Mouse (Mus musculus) midbrain, postnatal 0 days (tissue): ENCODE data around the gene Pik3ap1. TPM values are rescaled to one million over a fixed set of nuclear protein-coding genes. Genes with fewer than 3 reads are reported as not detected.
A peak's percentile ranks its signal among the peaks of the same experiment; 100 is the strongest.

Experiments
- ATAC-seq: fragments of 200-750 bp; cut with Nextera tagmentation; 2 replicates; pipeline ENCODE4 v1.8.0; 2017; ENCODE audit warnings: moderate number of reproducible peaks, mild to moderate bottlenecking, moderate TSS enrichment, moderate library complexity; ENCODE audit not compliant: low FRiP score
- DNase-seq: peaks from one replicate; pipeline ENCODE4 v3.0.0-alpha.2; 2015; ENCODE audit warnings: low spot score
- H3K27ac ChIP-seq: fragments of 300-500 bp; sonication (generic); 2 replicates; pipeline ENCODE4 v1.5.1; 2014; ENCODE audit warnings: low read depth, mild to moderate bottlenecking, low read length, mixed read lengths
- H3K27me3 ChIP-seq: fragments of 300-500 bp; sonication (generic); 2 replicates; pipeline ENCODE4 v1.6.1; 2014; ENCODE audit warnings: low read length, control low read depth, mixed read lengths; ENCODE audit not compliant: insufficient read depth
- H3K36me3 ChIP-seq: fragments of 300-500 bp; sonication (generic); 2 replicates; pipeline ENCODE4 v1.6.1; 2014; ENCODE audit warnings: low read length, control low read depth, mixed read lengths; ENCODE audit not compliant: insufficient read depth
- H3K4me1 ChIP-seq: fragments of 300-500 bp; sonication (generic); 2 replicates; pipeline ENCODE4 v1.6.1; 2014; ENCODE audit warnings: mild to moderate bottlenecking, control low read depth, antibody characterized with exemption, low read length, mixed read lengths; ENCODE audit not compliant: insufficient read depth
- H3K4me2 ChIP-seq: fragments of 300-500 bp; sonication (generic); 2 replicates; pipeline ENCODE4 v1.6.1; 2014; ENCODE audit warnings: low read depth, mild to moderate bottlenecking, low read length, mixed read lengths; ENCODE audit not compliant: poor library complexity, severe bottlenecking
- H3K4me3 ChIP-seq: fragments of 300-500 bp; sonication (generic); 2 replicates; pipeline ENCODE4 v1.5.1; 2014; ENCODE audit warnings: low read depth, mild to moderate bottlenecking, low read length, moderate library complexity
- H3K9ac ChIP-seq: fragments of 300-500 bp; sonication (generic); replicated peaks from 2 replicates; pipeline ENCODE4 v1.6.1; 2014; ENCODE audit warnings: mild to moderate bottlenecking, low read length, moderate library complexity, mixed read lengths; ENCODE audit not compliant: poor library complexity, severe bottlenecking
- H3K9me3 ChIP-seq: fragments of 300-500 bp; sonication (generic); 2 replicates; pipeline ENCODE4 v1.6.1; 2016; ENCODE audit warnings: low read length, control low read depth
- CTCF ChIP-seq: IDR thresholded peaks from 2 replicates; pipeline ENCODE4 v1.5.1; 2016; ENCODE audit warnings: antibody characterized with exemption, mild to moderate bottlenecking
- WGBS: fragments of 180-500 bp; shearing (Covaris S2); extraction: QIAGEN DNeasy Blood & Tissue Kit; methylation state at CpG from one replicate; pipeline ENCODE4 v1.1.7; 2014; 5-methylcytosine and 5-hydroxymethylcytosine counted together
- polyA plus RNA-seq: library from polyadenylated mRNA; unstranded; fragments of >200 nt; fragmentation: Nextera tagmentation; extraction: Ambion mirVana; gene quantifications from 2 replicates; pipeline ENCODE4 v1.2.1, GENCODE M21; 2015
- total RNA-seq: library from RNA; depleted of rRNA; stranded (reverse); fragments of >200 nt; gene quantifications from 2 replicates; pipeline ENCODE4 v1.2.3, GENCODE M21; 2014; rRNA removed

Gene Pik3ap1
- total and polyA plus RNA-seq, 2 experiments from 2014 or later = 1.6 to 3.1 TPM

DNA sequence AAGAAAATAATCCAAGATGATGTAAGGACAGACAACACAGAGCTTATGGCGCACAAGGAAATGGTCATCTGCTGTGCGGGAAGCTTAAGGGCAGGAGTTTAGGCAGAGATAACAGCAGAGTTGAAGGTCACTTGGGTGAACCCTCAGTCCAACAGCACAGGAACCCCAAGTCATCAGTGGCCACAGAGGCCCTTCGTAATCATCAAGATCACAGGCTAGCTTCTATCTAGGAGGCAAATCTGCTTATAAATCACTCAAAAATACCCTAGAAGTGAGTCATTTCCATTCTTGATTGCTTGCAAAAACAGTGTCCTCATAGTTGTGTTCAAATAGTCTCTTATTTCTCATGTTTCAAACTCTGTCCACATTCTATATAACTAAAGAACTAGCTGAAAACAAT is 136.6 kb downstream of the Pik3ap1 start:
- no peak overlapping the region for H3K4me2 ChIP-seq
- H3K27me3 ChIP-seq = no peaks in the 10 kb centered on the region
- DNase-seq (no peak), ATAC-seq (no peak)
- H3K4me3 ChIP-seq = no peak overlapping the region
- H3K9me3 ChIP-seq = no peaks in the 10 kb centered on the region
- no peak for TF ChIP-seq CTCF
- H3K9ac ChIP-seq = no peak overlapping the region
- WGBS = 93% methylated on average over 3 of the region's 3 CpGs
- H3K4me1 ChIP-seq = no peaks in the 10 kb centered on the region
- no peaks in the 10 kb centered on the region; the same call in 1 of the 2 replicates for H3K36me3 ChIP-seq
- no peak overlapping the region for H3K27ac ChIP-seq

DNA sequence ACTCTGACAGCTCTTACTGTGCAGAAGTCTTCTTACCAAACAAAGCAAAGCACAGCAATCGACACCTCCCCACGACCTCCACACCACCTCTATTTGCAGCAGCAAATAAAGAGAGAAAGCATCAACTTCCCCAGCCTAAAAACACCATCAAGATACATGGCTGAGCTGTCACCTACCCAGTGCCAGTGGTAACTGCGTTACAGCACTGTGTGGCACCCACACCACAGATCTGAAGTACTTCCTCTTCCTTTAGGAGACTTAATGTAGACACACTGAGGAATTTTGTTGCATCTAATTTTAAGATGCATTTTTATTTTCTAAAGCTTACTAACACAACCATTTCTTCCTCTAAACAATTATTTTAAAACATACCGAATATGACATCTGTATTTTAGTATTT is 138.6 kb downstream of the Pik3ap1 start:
- Histone ChIP-seq H3K27me3 (no peaks in the 10 kb centered on the region), H3K9ac (no peak overlapping the region), H3K4me1 (no peaks in the 10 kb centered on the region), H3K9me3 (no peaks in the 10 kb centered on the region), H3K4me3 (no peak overlapping the region), H3K4me2 (no peak overlapping the region), H3K36me3 (peaks cover 12% of the 10 kb centered on the region), H3K27ac (no peak overlapping the region)
- DNase-seq = no peak
- ATAC-seq = no peak
- WGBS = 83% methylated on average over 4 of the region's 4 CpGs
- no peak for TF ChIP-seq CTCF

DNA sequence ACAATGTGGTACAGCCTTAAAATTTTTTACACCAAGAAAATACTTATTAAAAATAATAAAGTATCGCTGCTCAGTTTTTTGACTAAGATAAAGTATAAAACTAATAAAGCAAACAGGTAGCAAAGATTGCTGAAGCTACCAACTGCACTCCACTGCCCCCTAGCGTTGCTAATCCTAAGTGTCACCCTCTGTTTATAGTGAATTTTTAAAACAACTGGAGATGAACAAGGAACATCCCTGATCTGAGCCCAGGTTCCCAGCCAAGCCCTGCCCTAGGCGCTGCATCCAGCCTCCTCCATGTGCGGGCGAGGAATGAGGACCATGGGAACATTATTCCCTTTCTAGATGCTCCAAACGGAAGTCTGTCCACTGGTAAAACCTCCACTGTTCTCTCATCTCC is 140.3 kb downstream of the Pik3ap1 start:
- H3K27me3 ChIP-seq = no peaks in the 10 kb centered on the region
- no peak overlapping the region for H3K4me2 ChIP-seq
- H3K4me1 ChIP-seq = no peaks in the 10 kb centered on the region
- peak; percentile 82 for TF ChIP-seq CTCF
- no peak for ATAC-seq
- H3K27ac ChIP-seq = no peak overlapping the region
- 59% methylated on average over 6 of the region's 6 CpGs for WGBS
- H3K9ac ChIP-seq = no peak overlapping the region
- H3K4me3 ChIP-seq = no peak overlapping the region
- H3K9me3 ChIP-seq = no peaks in the 10 kb centered on the region
- H3K36me3 ChIP-seq = peaks cover 16% of the 10 kb centered on the region
- DNase-seq = peak; percentile 66

DNA sequence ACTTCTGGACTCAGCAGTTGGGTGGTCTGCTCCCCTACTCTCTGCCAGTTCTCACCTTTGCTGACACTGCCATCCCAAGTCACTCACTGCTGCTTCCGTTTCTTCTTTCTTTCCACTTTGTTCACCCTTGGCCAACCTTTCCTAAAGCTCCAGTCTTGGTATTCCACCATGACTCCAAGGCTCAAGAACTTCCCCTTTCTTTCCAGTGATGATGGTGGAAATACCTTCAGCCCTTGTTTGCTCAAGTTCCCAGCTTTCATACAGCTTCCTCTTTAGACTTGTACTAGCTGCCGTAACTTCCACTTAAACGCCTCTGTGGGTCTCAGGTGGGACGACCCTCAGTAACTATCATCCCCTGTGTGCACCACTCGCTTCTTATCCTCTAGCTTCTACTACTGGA is 142.9 kb downstream of the Pik3ap1 start:
- Histone ChIP-seq H3K4me3 (no peak overlapping the region), H3K36me3 (peaks cover 18% of the 10 kb centered on the region), H3K4me2 (no peak overlapping the region), H3K27ac (no peak overlapping the region), H3K9me3 (no peaks in the 10 kb centered on the region), H3K9ac (no peak overlapping the region), H3K4me1 (no peaks in the 10 kb centered on the region), H3K27me3 (no peaks in the 10 kb centered on the region)
- ATAC-seq (no peak), DNase-seq (no peak)
- 96% methylated on average over 5 of the region's 5 CpGs for WGBS
- no peak for TF ChIP-seq CTCF

DNA sequence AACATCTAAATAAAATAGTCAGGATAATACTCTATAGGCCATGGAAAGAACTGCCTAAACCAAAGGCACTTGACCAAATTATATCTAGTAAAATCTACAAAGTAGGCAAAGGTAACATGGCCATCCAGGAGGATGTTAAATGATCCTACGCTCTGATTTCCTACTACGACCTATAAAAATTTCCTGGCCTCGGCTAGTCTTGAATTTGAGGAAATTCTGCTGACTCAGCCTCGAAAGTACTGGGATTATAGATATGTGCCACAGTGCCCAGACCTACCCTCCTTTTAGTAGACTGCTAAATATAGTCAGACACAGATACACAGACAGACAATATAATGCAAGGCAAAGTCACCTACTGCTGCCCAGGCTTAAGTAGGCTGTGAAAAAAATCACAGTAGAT is 151.2 kb downstream of the Pik3ap1 start:
- H3K4me2 ChIP-seq = no peak overlapping the region
- H3K4me3 ChIP-seq = no peak overlapping the region
- H3K27ac ChIP-seq = no peak overlapping the region
- 96% methylated on average over 4 of the region's 4 CpGs for WGBS
- no peaks in the 10 kb centered on the region for H3K4me1 ChIP-seq
- TF ChIP-seq CTCF = no peak
- H3K36me3 ChIP-seq = peaks cover 38% of the 10 kb centered on the region
- DNase-seq (no peak), ATAC-seq (no peak)
- H3K27me3 ChIP-seq = no peaks in the 10 kb centered on the region
- H3K9ac ChIP-seq = no peak overlapping the region
- H3K9me3 ChIP-seq = no peaks in the 10 kb centered on the region

Other genes with a start within 250 kb of the Pik3ap1 start
- 0.71 and 1.2 TPM in 2 replicates for gene Tll2, start 178.3 kb downstream of the Pik3ap1 start, total RNA-seq
- 0.48 and 0.56 TPM in 2 replicates for gene Tll2, start 178.3 kb downstream of the Pik3ap1 start, polyA plus RNA-seq
- gene Tm9sf3, start 121.1 kb downstream of the Pik3ap1 start, total RNA-seq = 128 and 148 TPM in 2 replicates
- 57.8 and 63.2 TPM in 2 replicates for gene Tm9sf3, start 121.1 kb downstream of the Pik3ap1 start, polyA plus RNA-seq
- 15.9 and 22.4 TPM in 2 replicates for gene Lcor, start 97.5 kb upstream of the Pik3ap1 start, total RNA-seq
- 11.1 and 13.4 TPM in 2 replicates for gene Lcor, start 97.5 kb upstream of the Pik3ap1 start, polyA plus RNA-seq
- gene Gm340, start 197.3 kb upstream of the Pik3ap1 start, total RNA-seq = 6.4 and 6.8 TPM in 2 replicates
- 1.1 TPM in 2 replicates for gene Gm340, start 197.3 kb upstream of the Pik3ap1 start, polyA plus RNA-seq